22 mouse cellular contexts compared by ENCODE assay signal in the genomic region with DNA sequence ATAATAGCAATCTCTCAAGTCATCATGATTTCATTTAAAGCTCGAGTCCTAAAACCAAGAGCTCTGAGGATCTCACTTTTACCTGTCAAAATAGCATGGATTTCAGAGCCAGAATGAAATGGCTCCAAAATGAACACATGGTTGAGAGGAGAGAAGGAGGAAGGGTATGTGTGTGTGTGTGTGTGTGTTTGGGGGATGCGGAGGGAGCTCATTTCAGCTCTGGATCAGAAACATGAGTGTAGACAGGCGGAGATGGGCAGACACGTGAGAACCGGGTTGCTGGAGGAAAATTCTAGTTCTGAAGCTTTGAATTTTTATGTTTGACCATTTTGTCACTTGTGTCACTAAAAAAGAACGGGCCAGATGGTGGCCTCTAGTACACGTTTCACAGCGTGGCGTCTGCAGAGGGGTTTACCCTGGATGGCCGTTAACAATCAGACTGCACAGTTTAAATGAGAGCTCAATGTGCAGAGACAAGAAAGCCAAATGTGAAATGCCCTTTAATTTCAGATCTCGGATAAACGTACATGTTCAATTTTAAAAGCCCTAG.
DNase-seq lines count a peak whose midpoint lies in the region; ATAC-seq and TF ChIP-seq lines count a peak whose summit lies in the region.
"Had no signal": no experiment of that assay in that cellular context is flagged by ENCODE, and none has a peak within 500 bp of the region (broad histone marks: within the 10 kb centered on the region; RNA-seq: fewer than 3 reads in every experiment).

No protein-coding gene starts in this region.

- H3K27ac ChIP-seq in forebrain, postnatal 0 days (ENCODE audit: low read depth, low read length), result no peak overlapping the region
- H3K27ac ChIP-seq in forebrain, embryonic 10.5 days, result no peak overlapping the region
- H3K27ac ChIP-seq: embryonic facial prominence, embryonic 10.5 days; heart, embryonic 15.5 days; hindbrain, embryonic 13.5 days; hindbrain, postnatal 0 days had no signal

- intact Hi-C loops in left cerebral cortex, postnatal 10 days (cut with DNase I), result no loop called here

- DNase-seq in forebrain, postnatal 0 days, result peak; percentile 43
- no peak for DNase-seq in forebrain, embryonic 10.5 days (ENCODE audit: extremely low spot score, low spot score)
- peak; percentile 22 to 23 for DNase-seq in left cerebral cortex, postnatal 10 days (ENCODE audit: extremely low spot score in 1 of 2, low spot score in 2 of 2)
- no peak for DNase-seq in left cerebral cortex, adult 8-10 months (ENCODE audit: low spot score in 2 of 2)
- peak; percentile 45 to 66 for DNase-seq in right cerebral cortex, postnatal 10 days (ENCODE audit: low spot score in 2 of 2)
- DNase-seq in right cerebral cortex, postnatal 25 days, result no peak
- DNase-seq: adrenal gland, adult 2 months; adrenal gland, postnatal 25 days; cerebellum, adult 8-10 months; cerebellum, postnatal 36 days; gastrocnemius, postnatal 36 days; heart, adult 18-20 months; heart, postnatal 14 days had no signal

- no peak overlapping the region for H3K4me3 ChIP-seq in forebrain, postnatal 0 days (ENCODE audit: low read depth, low read length)
- H3K4me3 ChIP-seq in forebrain, embryonic 10.5 days, result no peak overlapping the region
- H3K4me3 ChIP-seq: embryonic facial prominence, embryonic 10.5 days; heart, embryonic 15.5 days; hindbrain, embryonic 13.5 days had no signal

- WGBS in forebrain, postnatal 0 days, result 69% methylated on average over 12 of the region's 12 CpGs
- 92% methylated on average over 12 of the region's 12 CpGs for WGBS in forebrain, embryonic 10.5 days

- H3K4me1 ChIP-seq in forebrain, postnatal 0 days (ENCODE audit: insufficient read depth), result no peaks in the 10 kb centered on the region
- no peaks in the 10 kb centered on the region for H3K4me1 ChIP-seq in forebrain, embryonic 10.5 days
- H3K4me1 ChIP-seq: heart, embryonic 15.5 days; hindbrain, embryonic 13.5 days had no signal

- no peak for TF ChIP-seq CTCF in forebrain, postnatal 0 days (IDR thresholded peaks at IDR 0.05; ENCODE audit: low read depth)

- no peak overlapping the region for H3K9ac ChIP-seq in forebrain, postnatal 0 days
- H3K9ac ChIP-seq: heart, embryonic 15.5 days; hindbrain, embryonic 13.5 days had no signal

- no peaks in the 10 kb centered on the region for H3K27me3 ChIP-seq in forebrain, postnatal 0 days (ENCODE audit: insufficient read depth, low read length)
- H3K27me3 ChIP-seq in forebrain, embryonic 10.5 days (ENCODE audit: poor library complexity, severe bottlenecking), result no peaks in the 10 kb centered on the region
- H3K27me3 ChIP-seq: CH12.LX; heart, embryonic 15.5 days; hindbrain, embryonic 13.5 days; Patski had no signal

- peak; percentile 73 for ATAC-seq in forebrain, postnatal 0 days
- ATAC-seq in activated CD4-positive, CD25-positive, alpha-beta regulatory T cell, adult 4 months, result no peak
- ATAC-seq: forebrain, embryonic 14.5 days; hindbrain, postnatal 0 days; Patski had no signal

- no peaks in the 10 kb centered on the region for H3K9me3 ChIP-seq in forebrain, postnatal 0 days (ENCODE audit: low read length)
- H3K9me3 ChIP-seq in forebrain, embryonic 10.5 days, result no peaks in the 10 kb centered on the region
- H3K9me3 ChIP-seq: embryonic facial prominence, embryonic 10.5 days; heart, embryonic 15.5 days; hindbrain, embryonic 13.5 days had no signal

- no peaks in the 10 kb centered on the region for H3K36me3 ChIP-seq in forebrain, postnatal 0 days (ENCODE audit: insufficient read depth)
- no peaks in the 10 kb centered on the region for H3K36me3 ChIP-seq in forebrain, embryonic 10.5 days (replicated peaks)
- H3K36me3 ChIP-seq: embryonic facial prominence, embryonic 10.5 days; heart, embryonic 15.5 days; hindbrain, embryonic 13.5 days had no signal

- no peak overlapping the region for H3K4me2 ChIP-seq in forebrain, postnatal 0 days (ENCODE audit: low read depth)
- H3K4me2 ChIP-seq: heart, embryonic 11.5 days; heart, embryonic 15.5 days; hindbrain, embryonic 13.5 days had no signal

Comparison
In these comparisons a context has a peak if more than half of its experiments do, and no peak if none do; other contexts are left out.
1. DNase-seq: peak in forebrain, postnatal 0 days (single experiment), left cerebral cortex, postnatal 10 days (2 of 2) and right cerebral cortex, postnatal 10 days (2 of 2); none in forebrain, embryonic 10.5 days (single experiment), left cerebral cortex, adult 8-10 months (0 of 2) and right cerebral cortex, postnatal 25 days (single experiment).